Mouse (Mus musculus) 416B (cell line): ENCODE measurements at regions not wholly inside any gene's neighbourhood (a gene's known extent, or its start where the extent isn't known, plus 50 kb on each side); places are given as distances from the start of the nearest gene placed in this dataset.
"Not testable (repeated sequence)": the region's sequence is repeated elsewhere in the genome, so short reads cannot be mapped to it uniquely, and the experiment has no call there.

Source experiments
- DNase-seq: peaks from one replicate; pipeline ENCODE4 v3.0.0; 2011; ENCODE audit warnings: low read depth

DNA sequence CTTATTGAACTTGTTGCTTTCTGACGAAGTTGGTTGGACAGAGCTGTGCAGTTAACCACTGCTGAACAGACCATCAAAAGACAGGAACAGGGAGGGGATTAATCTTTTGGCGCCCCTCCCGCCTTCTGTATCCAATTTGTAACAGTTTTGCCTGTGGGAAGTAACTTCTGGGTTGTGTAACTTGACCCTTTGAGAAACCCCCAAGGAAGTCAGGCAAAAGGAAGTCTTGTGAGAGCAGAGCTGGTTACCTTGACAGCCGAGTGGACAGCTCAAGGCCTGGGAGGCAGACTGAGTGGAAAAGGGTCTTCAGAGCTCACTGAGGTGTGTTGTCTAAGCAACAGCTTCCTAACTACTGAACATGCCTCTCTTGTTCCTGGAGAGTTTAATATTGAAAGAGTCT is 75.8 kb upstream of the Hao2 start:
- DNase-seq: no peak

DNA sequence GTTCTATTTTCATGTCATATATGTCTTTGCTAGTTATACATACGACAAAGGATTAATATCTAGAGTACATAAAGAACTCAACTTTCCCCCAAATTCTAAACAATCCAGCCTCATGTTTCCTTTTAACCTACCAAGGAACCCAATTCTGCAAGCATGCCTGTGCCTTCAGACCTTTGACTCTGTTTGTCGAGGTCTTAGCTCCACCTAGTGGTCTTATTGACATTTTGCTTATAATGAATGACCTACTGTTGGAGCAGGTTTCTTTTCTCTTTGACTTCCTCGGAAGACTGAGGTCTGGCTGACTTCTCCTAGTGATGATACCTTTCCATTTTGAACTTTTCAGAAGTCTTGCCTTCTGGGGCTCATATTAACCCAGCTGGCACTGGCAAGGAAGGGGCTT is 82.7 kb upstream of the Hao2 start:
- peak; percentile 66 for DNase-seq

DNA sequence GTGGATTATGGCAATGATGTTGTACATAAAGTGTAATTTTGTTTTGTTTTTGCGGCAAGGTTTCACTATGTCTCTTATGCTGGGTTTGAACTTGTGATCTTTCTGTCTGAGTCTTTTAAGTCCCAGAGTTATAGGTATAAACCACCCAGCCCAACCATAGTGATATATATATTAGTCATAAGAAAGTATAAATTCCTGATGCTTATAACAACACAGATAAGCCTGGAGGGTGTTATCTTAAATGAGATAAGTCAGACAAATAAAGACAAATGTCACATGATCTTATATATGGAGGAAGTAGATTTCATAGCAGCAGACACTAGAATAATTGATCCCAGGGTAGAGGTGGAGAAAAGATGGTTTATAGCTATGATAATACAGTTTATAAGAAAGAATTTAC is 89.7 kb upstream of the Hao2 start:
- no peak for DNase-seq

DNA sequence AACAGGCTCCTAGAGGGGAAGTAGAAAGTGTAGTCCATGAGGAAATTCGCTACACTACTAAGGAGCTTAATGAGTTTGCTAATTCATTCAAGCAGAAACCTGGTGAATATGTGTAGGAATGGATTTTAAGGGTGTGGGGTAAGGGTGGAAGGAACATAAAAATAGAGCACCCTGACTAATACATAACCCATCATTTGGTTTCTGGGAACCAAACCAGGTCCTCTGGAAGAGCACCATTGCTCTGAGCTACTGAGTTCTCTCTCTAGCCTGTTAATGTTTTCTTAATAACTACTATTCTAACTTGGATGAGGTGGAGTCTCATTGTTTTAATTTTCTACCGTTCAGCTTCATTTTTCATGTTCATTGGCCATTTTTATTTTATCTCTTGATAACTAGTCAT is 94.2 kb upstream of the Hao2 start:
- DNase-seq: not testable (repeated sequence)

DNA sequence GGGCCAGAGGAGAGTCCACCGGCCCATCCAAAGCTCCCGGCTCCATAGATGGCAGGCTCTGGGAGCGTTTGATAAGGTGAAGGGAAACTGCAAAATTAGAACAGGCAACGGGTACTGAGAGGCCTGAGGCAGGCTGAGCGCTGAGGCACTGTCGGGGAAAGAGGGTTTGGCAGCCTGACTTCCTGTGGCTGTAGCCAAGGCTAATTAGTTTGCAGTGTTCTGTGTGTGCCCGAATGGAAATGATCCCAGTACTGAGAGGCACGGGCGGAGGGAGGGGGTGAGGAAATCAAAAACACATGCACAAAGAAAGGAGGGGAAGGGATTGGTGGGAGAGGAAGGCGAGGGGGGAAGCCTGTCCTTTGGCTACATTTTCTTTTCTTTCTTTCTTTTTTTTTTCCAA is 97.8 kb upstream of the Hao2 start:
- DNase-seq: no peak

DNA sequence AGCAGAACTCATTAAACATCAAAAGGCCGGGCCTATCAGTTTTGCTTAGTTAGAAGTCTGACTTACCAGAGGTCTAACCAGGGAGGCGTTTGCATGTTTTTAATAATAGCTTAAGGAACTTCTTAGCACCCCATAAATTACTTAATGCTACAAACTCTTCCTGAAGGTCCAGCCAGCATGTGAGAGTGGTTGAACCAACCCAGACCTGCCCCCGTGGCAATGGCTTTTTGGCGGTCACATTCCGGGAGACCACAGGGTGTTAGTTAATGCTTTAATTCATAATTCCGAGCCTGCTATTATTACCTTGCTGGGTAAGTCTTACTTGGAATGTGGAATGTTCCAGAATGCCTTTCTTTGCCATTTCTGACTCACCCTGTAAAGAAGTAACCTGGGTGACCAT is 98.2 kb upstream of the Hao2 start:
- DNase-seq: no peak

DNA sequence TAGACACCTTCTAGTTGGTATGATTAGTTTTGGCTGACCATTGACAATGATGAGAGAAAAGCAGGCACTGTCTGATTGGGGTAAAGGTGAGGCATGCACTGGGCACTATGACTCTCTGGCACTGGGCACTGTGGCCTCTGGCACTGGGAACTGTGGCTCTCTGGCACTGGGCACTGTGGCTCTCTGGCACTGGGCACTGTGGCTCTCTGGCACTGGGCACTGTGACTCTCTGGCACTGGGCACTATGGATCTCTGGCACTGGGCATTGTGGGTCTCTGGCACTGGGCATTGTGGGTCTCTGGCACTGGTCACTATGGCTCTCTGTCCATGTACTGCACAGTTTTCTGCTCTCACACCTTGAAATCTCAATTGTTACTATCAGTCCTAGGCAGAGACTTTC is 101.0 kb upstream of the Hao2 start:
- DNase-seq: no peak

DNA sequence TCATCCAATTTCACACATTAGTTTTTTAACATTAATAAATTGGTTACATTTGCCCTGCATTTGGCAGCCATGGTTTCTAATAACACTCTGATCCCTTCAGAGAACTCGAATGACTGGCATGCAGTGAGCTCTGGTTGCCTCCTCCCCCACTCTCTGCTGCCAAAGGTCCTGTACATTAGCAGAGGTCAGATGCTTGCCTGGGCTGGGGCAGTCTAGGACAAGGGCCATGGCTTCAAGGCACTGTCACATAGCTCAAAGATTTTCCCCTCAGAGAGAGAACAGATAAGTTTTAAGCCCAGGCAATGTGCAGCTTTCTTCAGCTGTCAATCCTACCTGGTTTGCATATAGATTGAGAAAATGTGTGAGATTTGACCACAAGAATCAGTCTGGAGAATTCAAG is 110.2 kb upstream of the Wars2 start:
- no peak for DNase-seq

DNA sequence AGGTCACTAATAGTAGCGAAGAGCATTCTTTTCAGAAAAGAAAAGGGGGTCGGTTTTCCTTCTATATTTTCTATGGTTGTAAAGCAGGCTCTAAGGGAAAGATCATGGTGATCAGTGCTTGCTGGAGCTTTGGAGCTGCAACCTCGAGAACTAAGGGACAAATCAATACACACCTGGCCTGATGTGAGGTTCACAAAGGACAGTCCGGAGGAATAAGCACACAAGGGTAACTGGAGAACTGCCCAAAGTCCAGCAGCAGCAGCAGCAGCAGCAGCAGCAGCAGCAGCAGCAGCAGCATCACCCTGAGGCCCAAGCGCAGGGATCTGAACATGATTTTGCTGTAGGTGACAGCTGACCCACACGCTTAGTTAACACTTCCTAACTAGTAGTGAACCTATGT is 94.7 kb upstream of the Wars2 start:
- no peak for DNase-seq

DNA sequence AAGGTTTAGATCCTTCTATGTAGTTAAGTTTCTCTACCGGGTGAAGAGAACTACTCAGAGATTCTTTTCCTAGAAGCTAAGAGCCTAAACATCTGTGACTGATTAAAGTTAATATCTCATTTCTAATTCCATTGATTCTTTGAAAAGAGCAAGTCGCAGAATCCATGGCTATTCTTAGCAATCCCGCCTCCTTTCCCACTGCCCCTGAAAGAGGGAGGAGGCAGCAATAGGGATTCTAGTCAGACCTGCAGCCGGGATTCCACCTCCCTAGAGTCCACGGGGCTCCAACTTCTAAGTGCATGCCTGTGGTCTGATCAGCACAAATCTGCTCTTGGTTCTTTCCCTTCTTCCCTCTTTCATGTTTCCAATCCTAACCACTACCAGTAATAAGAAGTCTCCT is 93.7 kb upstream of the Wars2 start:
- no peak for DNase-seq

DNA sequence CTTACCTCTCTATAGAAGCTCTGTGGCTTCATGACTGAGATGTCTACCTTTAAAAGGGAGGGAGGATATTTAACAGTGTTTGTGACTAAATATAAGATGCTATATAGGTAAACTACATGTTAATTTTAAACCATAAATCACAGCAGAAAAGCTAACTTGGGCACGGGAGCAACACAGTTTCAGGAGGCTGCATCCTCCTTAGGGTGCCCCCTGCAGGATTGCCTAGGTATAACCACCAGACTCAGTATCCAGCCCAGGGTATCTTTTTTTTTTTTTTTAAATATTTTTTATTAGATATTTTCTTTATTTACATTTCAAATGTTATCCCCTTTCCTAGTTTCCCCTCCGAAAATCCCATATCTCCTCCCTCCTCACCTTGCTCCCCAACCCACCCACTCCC is 91.6 kb upstream of the Wars2 start:
- no peak for DNase-seq

DNA sequence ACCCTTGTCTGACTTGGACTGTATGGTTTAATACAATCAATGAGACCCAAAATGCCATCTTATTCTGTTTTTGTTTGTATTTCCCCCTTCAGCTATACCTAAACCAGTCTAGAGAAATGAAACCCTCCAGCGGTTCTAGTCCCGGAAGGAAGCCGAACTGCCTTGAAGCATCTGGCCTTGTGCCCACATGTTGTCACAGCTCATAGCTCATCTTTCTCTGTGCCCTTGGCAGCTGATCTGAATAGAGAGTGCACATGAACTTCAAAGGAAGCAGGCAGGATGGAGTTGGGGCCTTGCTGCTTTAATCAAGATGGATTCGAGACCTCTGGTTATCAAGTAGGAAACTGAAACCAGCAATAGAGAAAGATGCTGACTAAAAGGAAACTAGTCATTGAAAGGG is 88.7 kb upstream of the Wars2 start:
- DNase-seq: no peak

DNA sequence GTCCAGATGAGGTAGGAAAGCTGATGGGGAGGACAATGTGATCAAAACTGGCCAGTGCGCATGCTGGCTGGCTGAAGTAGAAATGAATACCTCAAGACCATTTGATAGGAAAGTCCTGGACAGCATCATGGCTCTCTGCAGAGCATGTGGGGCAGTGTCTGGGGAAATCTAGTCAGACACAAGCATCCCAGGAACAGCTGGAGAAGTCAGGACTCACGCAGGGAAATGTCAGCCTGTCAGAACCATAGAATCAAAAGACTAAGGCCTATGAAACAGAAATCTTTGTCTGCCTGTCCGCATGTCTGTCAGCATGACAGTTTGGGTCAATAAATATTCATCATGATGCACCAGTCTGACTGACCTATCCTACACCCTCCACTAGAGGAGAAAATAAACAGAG is 73.7 kb upstream of the Wars2 start:
- no peak for DNase-seq
